Mouse (Mus musculus): ENCODE measurements around the gene Dop1b.

Dop1b gene

DNA sequence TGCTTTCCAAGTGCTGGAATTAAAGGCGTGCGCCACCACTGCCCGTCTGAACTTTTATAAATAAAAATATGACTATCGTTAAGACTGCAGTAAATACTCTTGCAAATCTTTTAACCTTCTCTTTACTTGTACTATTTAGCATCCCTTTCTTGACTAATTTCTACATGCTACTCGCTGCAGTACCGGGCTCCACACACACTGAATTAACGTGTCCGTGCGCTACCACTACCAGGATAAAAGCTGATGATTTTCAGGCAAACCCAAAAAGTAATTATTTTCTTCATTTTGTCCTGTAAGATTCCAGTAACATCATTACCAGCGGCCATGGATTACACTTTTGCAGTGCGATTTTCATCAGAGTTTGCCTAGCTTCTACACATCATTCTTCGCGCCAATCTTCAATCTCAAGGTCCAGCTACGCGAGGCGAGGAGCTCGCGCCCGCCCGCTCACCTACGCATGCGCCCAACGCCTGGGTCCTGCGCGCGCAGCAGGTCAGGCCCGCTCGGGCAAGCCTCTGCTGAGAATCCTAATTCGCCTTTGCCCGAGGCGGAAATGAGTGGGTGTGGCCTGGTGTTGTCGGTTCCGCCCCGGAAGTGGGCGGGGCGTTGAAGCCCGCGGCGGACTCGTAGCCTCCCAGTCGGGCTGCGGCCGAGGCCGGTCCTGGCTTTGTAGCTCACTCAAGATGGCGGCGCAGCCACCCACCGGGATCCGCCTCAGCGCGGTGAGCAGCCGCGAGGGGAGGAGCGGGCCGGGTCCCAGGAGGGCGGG is 120.1 kb downstream of the Dop1b start, which contains the start of gene Morc3:
Gene Morc3, plus strand, starts transcription at position 495 of the 769 bp plus-strand sequence.
- DNase-seq: peak; percentile 100

GRCm38 (mm10) chr16:93832451-93833276 is 121.0 kb downstream of the Dop1b start:
- DNase-seq: peak; percentile 72

- DNase-seq: no peak
Observed at GRCm38 (mm10) chr16:93833551-93833950, 121.8 kb downstream of the Dop1b start.

GRCm38 (mm10) chr16:93834076-93834475 is 122.4 kb downstream of the Dop1b start:
- DNase-seq: no peak

DNA sequence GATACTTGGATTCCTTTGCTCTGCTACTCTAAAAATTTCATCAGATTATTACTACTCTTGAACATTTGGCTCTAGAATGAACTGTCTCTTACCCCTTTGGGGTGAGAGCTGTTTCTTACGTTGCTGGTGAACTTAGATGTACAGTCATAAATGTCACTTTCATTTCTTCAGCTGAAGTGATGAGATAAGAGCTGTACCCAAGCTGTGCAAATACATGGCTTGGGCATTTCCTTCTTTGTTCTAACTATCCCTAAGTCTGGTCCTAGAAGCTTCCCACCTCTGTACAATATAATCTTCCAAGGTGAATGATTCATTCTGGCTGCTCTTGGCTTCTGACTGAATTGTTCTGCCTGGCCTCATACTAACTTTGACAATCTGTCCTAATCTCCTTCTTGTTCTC is 127.3 kb downstream of the Dop1b start:
- no peak for DNase-seq

GRCm38 (mm10) chr16:93850527-93850926 is 138.8 kb downstream of the Dop1b start:
- no peak for DNase-seq

DNA sequence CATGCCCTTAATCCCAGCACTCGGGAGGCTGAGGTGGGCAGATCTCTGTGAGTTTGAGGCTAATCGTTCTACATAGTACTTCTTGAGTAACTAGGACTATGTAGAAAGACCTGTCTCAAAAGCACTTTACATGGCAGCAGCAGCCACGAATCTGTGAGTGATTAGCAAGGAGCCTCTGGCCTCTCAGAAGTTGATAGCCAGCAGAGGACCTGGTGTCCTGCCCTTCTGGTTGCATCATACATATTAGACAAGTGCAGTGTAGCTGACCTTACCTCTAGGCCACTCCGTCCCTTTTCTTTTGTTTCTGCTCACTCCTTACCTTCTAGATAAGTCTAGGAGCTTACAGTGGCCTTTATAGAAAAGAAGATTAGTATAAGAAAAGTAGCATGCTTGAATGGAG is 148.3 kb downstream of the Dop1b start:
- no peak for DNase-seq

Data from kidney, adult 18-20 months (tissue).